Mouse (Mus musculus): ENCODE measurements at regions not wholly inside any gene's neighbourhood (a gene's known extent, or its start where the extent isn't known, plus 50 kb on each side); places are given as distances from the start of the nearest gene placed in this dataset.

DNA sequence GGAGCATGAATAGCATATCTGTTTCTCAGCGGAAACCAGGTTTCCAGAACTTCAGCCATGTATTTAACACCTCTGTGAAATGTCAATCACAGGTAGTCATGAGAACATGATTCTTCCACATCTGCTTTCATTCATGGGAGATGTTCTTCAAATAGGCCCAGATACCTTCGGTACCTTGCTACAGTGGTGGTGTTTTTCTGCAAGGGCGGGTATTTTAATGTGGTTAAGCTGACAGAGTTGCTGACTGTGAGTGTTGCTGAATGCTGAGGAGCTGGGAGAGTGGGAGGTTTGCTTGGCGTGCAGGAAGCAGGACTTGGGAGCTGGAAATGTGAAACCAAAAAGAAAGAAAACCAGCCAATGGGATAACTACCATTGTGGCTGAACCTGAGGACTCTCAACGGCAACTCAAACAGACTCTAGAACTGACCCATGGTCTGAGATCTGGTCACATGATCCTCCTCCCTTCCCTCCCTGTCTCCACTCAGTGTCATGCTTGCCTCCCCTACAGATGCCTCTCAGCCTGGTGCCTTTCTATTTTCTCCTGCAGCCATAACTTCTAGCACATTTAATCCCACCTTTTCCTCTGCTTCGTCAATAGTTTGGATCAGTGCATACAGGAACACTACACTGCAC is 317.0 kb upstream of the Pard3b start:
- TF ChIP-seq CTCF (IDR thresholded peaks at IDR 0.05): no peak
- TF ChIP-seq EP300 (IDR thresholded peaks at IDR 0.05): no peak

Measured in lung, postnatal 0 days (tissue).